Mouse (Mus musculus) neural tube, embryonic 13.5 days (tissue): ENCODE measurements around the gene Mamdc4. TPM values are rescaled to one million over a fixed set of nuclear protein-coding genes. Genes with fewer than 3 reads are reported as not detected.
A peak's percentile ranks its signal among the peaks of the same experiment; 100 is the strongest.

Source experiments
- ATAC-seq: fragments of 200-750 bp; cut with Nextera tagmentation; 2 replicates; pipeline ENCODE4 v1.8.0; 2017; ENCODE audit warnings: low read depth, mild to moderate bottlenecking, moderate TSS enrichment, moderate library complexity
- H3K27ac ChIP-seq: fragments of 300-500 bp; sonication (generic); replicated peaks from 2 replicates; pipeline ENCODE4 v1.5.1; 2015; ENCODE audit warnings: moderate library complexity, mild to moderate bottlenecking, inconsistent platforms
- H3K27me3 ChIP-seq: fragments of 300-500 bp; sonication (generic); 2 replicates; pipeline ENCODE4 v1.6.1; 2015; ENCODE audit warnings: mild to moderate bottlenecking, inconsistent platforms
- H3K36me3 ChIP-seq: fragments of 300-500 bp; sonication (generic); 2 replicates; pipeline ENCODE4 v1.6.1; 2015; ENCODE audit warnings: mild to moderate bottlenecking, inconsistent platforms
- H3K4me1 ChIP-seq: fragments of 300-500 bp; sonication (generic); replicated peaks from 2 replicates; pipeline ENCODE4 v1.6.1; 2015; ENCODE audit warnings: inconsistent platforms
- H3K4me2 ChIP-seq: fragments of 300-500 bp; sonication (generic); 2 replicates; pipeline ENCODE4 v1.6.1; 2015; ENCODE audit warnings: inconsistent platforms, mild to moderate bottlenecking, moderate library complexity
- H3K4me3 ChIP-seq: fragments of 300-500 bp; sonication (generic); 2 replicates; pipeline ENCODE4 v1.5.1; 2015; ENCODE audit warnings: mild to moderate bottlenecking, inconsistent platforms
- H3K9ac ChIP-seq: fragments of 300-500 bp; sonication (generic); 2 replicates; pipeline ENCODE4 v1.6.1; 2015; ENCODE audit warnings: moderate library complexity, mild to moderate bottlenecking, inconsistent platforms
- H3K9me3 ChIP-seq: fragments of 300-500 bp; sonication (generic); 2 replicates; pipeline ENCODE4 v1.6.1; 2016; ENCODE audit warnings: inconsistent platforms
- WGBS: fragments of 180-500 bp; shearing (Covaris S2); methylation state at CpG from one replicate; pipeline ENCODE4 v1.1.7; 2015; 5-methylcytosine and 5-hydroxymethylcytosine counted together
- polyA plus RNA-seq: library from polyadenylated mRNA; unstranded; fragments of >200 nt; fragmentation: Nextera tagmentation; extraction: Ambion mirVana; gene quantifications from 2 replicates; pipeline ENCODE4 v1.2.1, GENCODE M21; 2015

Gene Mamdc4
- polyA plus RNA-seq, result 2.5 and 3.4 TPM in 2 replicates

- Histone ChIP-seq H3K9ac (peak within 1 kb of the TSS; percentile 78), H3K4me1 (peaks cover 60% of the 10 kb centered on the region), H3K4me2 (peak within 1 kb of the TSS; percentile 96), H3K9me3 (no peaks in the 10 kb centered on the region), H3K4me3 (peak within 1 kb of the TSS; percentile 61), H3K27me3 (peaks cover 42% of the 10 kb centered on the region), H3K27ac (peak within 1 kb of the TSS; percentile 91), H3K36me3 (peaks cover 34% of the 10 kb centered on the region)
- peak; percentile 98 for ATAC-seq
- under 1% methylated on average over 43 of the region's 45 CpGs for WGBS
Measured at GRCm38 (mm10) chr2:25574579-25575431, at the start of gene Mamdc4, which contains the start of gene Phpt1. Gene Mamdc4, minus strand, starts transcription at chr2:25574845. Gene Phpt1, minus strand, starts transcription at chr2:25575224.

GRCm38 (mm10) chr2:25621229-25622200 lies 46.9 kb upstream of the Mamdc4 start, which contains the start of gene Tmem141:
Gene Tmem141, minus strand, starts transcription at chr2:25622005.
- H3K36me3 ChIP-seq, result no peaks in the 10 kb centered on the region
- H3K4me3 ChIP-seq, result peak within 1 kb of the TSS; percentile 54
- 7% methylated on average over 34 of the region's 34 CpGs for WGBS
- H3K27me3 ChIP-seq, result peaks cover 23% of the 10 kb centered on the region
- peak within 1 kb of the TSS; percentile 65 for H3K27ac ChIP-seq
- H3K9ac ChIP-seq, result peak within 1 kb of the TSS; percentile 80
- peak within 1 kb of the TSS; percentile 84 for H3K4me2 ChIP-seq
- ATAC-seq, result peak; percentile 96
- H3K4me1 ChIP-seq, result peaks cover 17% of the 10 kb centered on the region
- H3K9me3 ChIP-seq, result no peaks in the 10 kb centered on the region

- Histone ChIP-seq H3K4me1 (peaks cover 23% of the 10 kb centered on the region), H3K4me2 (peak overlapping the region; percentile 84; the same call in 1 of the 2 replicates), H3K36me3 (no peaks in the 10 kb centered on the region), H3K4me3 (peak overlapping the region; percentile 54; the same call in 1 of the 2 replicates), H3K27ac (no peak overlapping the region), H3K9me3 (no peaks in the 10 kb centered on the region), H3K9ac (0 out of 2 replicates have a peak overlapping the region, but pooled peaks have one; percentile 80), H3K27me3 (peaks cover 30% of the 10 kb centered on the region)
- WGBS, result 90% methylated on average over 4 of the region's 4 CpGs
- no peak for ATAC-seq
Measured at GRCm38 (mm10) chr2:25620852-25621228, 46.2 kb upstream of the Mamdc4 start.

- H3K4me2 ChIP-seq, result no peak overlapping the region
Measured at GRCm38 (mm10) chr2:25620386-25620785, 45.7 kb upstream of the Mamdc4 start.

GRCm38 (mm10) chr2:25617578-25617977 lies 42.9 kb upstream of the Mamdc4 start, which contains the start of gene Ccdc183:
Gene Ccdc183, minus strand, starts transcription at chr2:25617678.
- peaks cover 23% of the 10 kb centered on the region for H3K4me1 ChIP-seq
- no peak within 1 kb of the TSS for H3K4me2 ChIP-seq
- WGBS, result 81% methylated on average over 3 of the region's 3 CpGs
- H3K36me3 ChIP-seq, result no peaks in the 10 kb centered on the region
- no peak within 1 kb of the TSS for H3K27ac ChIP-seq
- no peak within 1 kb of the TSS for H3K4me3 ChIP-seq
- H3K27me3 ChIP-seq, result peaks cover 52% of the 10 kb centered on the region
- no peak for ATAC-seq
- H3K9ac ChIP-seq, result no peak within 1 kb of the TSS
- no peaks in the 10 kb centered on the region for H3K9me3 ChIP-seq

More at GRCm38 (mm10) chr2:25620386-25620785, 45.7 kb upstream of the Mamdc4 start:
- ATAC-seq, result no peak
- Histone ChIP-seq H3K27ac (no peak overlapping the region), H3K4me3 (no peak overlapping the region), H3K27me3 (peaks cover 35% of the 10 kb centered on the region), H3K9ac (no peak overlapping the region), H3K4me1 (peaks cover 23% of the 10 kb centered on the region), H3K36me3 (no peaks in the 10 kb centered on the region), H3K9me3 (no peaks in the 10 kb centered on the region)
- 88% methylated on average over 6 of the region's 6 CpGs for WGBS

- ATAC-seq, result no peak
- Histone ChIP-seq H3K27ac (no peak overlapping the region), H3K4me1 (peaks cover 14% of the 10 kb centered on the region), H3K27me3 (peaks cover 61% of the 10 kb centered on the region), H3K4me3 (no peak overlapping the region), H3K9ac (no peak overlapping the region), H3K36me3 (no peaks in the 10 kb centered on the region), H3K4me2 (no peak overlapping the region), H3K9me3 (no peaks in the 10 kb centered on the region)
- 23% methylated on average over 22 of the region's 22 CpGs for WGBS
Measured at GRCm38 (mm10) chr2:25616398-25616797, 41.8 kb upstream of the Mamdc4 start.

GRCm38 (mm10) chr2:25608671-25609070 lies 34.0 kb upstream of the Mamdc4 start:
- peak overlapping the region; percentile 94 for H3K27ac ChIP-seq
- H3K36me3 ChIP-seq, result no peaks in the 10 kb centered on the region
- H3K9me3 ChIP-seq, result no peaks in the 10 kb centered on the region
- 69% methylated on average over 10 of the region's 10 CpGs for WGBS
- peak overlapping the region; percentile 67 for H3K4me2 ChIP-seq
- H3K9ac ChIP-seq, result peak overlapping the region; percentile 35; the same call in 1 of the 2 replicates
- H3K4me3 ChIP-seq, result peak overlapping the region; percentile 74
- peak; percentile 15; the same call in 1 of the 2 replicates for ATAC-seq
- peaks cover 22% of the 10 kb centered on the region; the same call in 1 of the 2 replicates for H3K27me3 ChIP-seq
- H3K4me1 ChIP-seq, result peaks cover 26% of the 10 kb centered on the region

- peaks cover 26% of the 10 kb centered on the region for H3K4me1 ChIP-seq
- H3K4me2 ChIP-seq, result peak within 1 kb of the TSS; percentile 67
- peak within 1 kb of the TSS; percentile 94 for H3K27ac ChIP-seq
- peak; percentile 92 for ATAC-seq
- peaks cover 21% of the 10 kb centered on the region; the same call in 1 of the 2 replicates for H3K27me3 ChIP-seq
- no peaks in the 10 kb centered on the region for H3K9me3 ChIP-seq
- WGBS, result under 1% methylated on average over 75 of the region's 80 CpGs
- peak within 1 kb of the TSS; percentile 74 for H3K4me3 ChIP-seq
- H3K36me3 ChIP-seq, result no peaks in the 10 kb centered on the region
- peak within 1 kb of the TSS; percentile 98 for H3K9ac ChIP-seq
Measured at GRCm38 (mm10) chr2:25607761-25608622, 33.3 kb upstream of the Mamdc4 start, which contains the start of gene Rabl6. Gene Rabl6, minus strand, starts transcription at chr2:25608521.

GRCm38 (mm10) chr2:25602526-25602925 lies 27.9 kb upstream of the Mamdc4 start:
- Histone ChIP-seq H3K4me1 (peaks cover 16% of the 10 kb centered on the region), H3K4me2 (no peak overlapping the region), H3K9me3 (no peaks in the 10 kb centered on the region), H3K27me3 (no peaks in the 10 kb centered on the region), H3K36me3 (peaks cover 54% of the 10 kb centered on the region), H3K4me3 (no peak overlapping the region), H3K27ac (no peak overlapping the region), H3K9ac (no peak overlapping the region)
- 98% methylated on average over 5 of the region's 5 CpGs for WGBS
- no peak for ATAC-seq

- no peak overlapping the region for H3K9ac ChIP-seq
- peaks cover 79% of the 10 kb centered on the region for H3K36me3 ChIP-seq
- no peaks in the 10 kb centered on the region for H3K27me3 ChIP-seq
- H3K9me3 ChIP-seq, result no peaks in the 10 kb centered on the region
- no peak overlapping the region for H3K27ac ChIP-seq
- H3K4me3 ChIP-seq, result no peak overlapping the region
- WGBS, result 96% methylated on average over 2 of the region's 2 CpGs
- H3K4me1 ChIP-seq, result no peaks in the 10 kb centered on the region
- no peak overlapping the region for H3K4me2 ChIP-seq
- no peak for ATAC-seq
Measured at GRCm38 (mm10) chr2:25600037-25600436, 25.4 kb upstream of the Mamdc4 start.

- Histone ChIP-seq H3K4me2 (no peak overlapping the region), H3K27me3 (no peaks in the 10 kb centered on the region), H3K9ac (no peak overlapping the region), H3K4me3 (no peak overlapping the region), H3K27ac (no peak overlapping the region), H3K9me3 (no peaks in the 10 kb centered on the region), H3K36me3 (peaks cover 87% of the 10 kb centered on the region), H3K4me1 (no peaks in the 10 kb centered on the region)
- no peak for ATAC-seq
- WGBS, result 90% methylated on average over 1 of the region's 1 CpGs
Measured at GRCm38 (mm10) chr2:25598749-25599148, 24.1 kb upstream of the Mamdc4 start.
